8 mouse cellular contexts compared by ENCODE assay signal in genomic region chr2:24047551-24048479, GRCm38 (mm10). TPM values are rescaled to one million over a fixed set of nuclear protein-coding genes. Genes with fewer than 3 reads are reported as not detected.
DNase-seq lines count a peak whose midpoint lies in the region; ATAC-seq and TF ChIP-seq lines count a peak whose summit lies in the region.

No protein-coding gene starts in this region.

- no peak for ATAC-seq in heart, embryonic 12.5 days (ENCODE audit: insufficient number of reproducible peaks, low FRiP score)
- peak; percentile 88 for ATAC-seq in hindbrain, embryonic 11.5 days (ENCODE audit: low FRiP score)

- TF ChIP-seq POLR2A in bone marrow macrophage, adult 2 months (IDR thresholded peaks at IDR 0.05; ENCODE audit: borderline replicate concordance, low read depth, low read length) = no peak

- H3K4me1 ChIP-seq in heart, embryonic 12.5 days (replicated peaks) = 0 out of 2 replicates have a peak, but pooled peaks cover 2% of the 10 kb centered on the region
- no peaks in the 10 kb centered on the region for H3K4me1 ChIP-seq in bone marrow macrophage, adult 2 months (ENCODE audit: control insufficient read depth, insufficient read depth, low read length)
- no peaks in the 10 kb centered on the region for H3K4me1 ChIP-seq in hindbrain, embryonic 11.5 days (replicated peaks; ENCODE audit: control insufficient read depth, insufficient read depth, low read length)

- peak overlapping the region; percentile 56; the same call in 1 of the 2 replicates for H3K9ac ChIP-seq in heart, embryonic 12.5 days
- H3K9ac ChIP-seq in hindbrain, embryonic 11.5 days (ENCODE audit: low read depth, low read length) = no peak overlapping the region

- H3K4me3 ChIP-seq in heart, embryonic 12.5 days = peak overlapping the region; percentile 49
- peak overlapping the region; percentile 38 for H3K4me3 ChIP-seq in bone marrow macrophage, adult 2 months (ENCODE audit: insufficient read depth, low read length)
- peak overlapping the region; percentile 23 for H3K4me3 ChIP-seq in hindbrain, embryonic 11.5 days (ENCODE audit: low read depth, low read length)

- H3K27me3 ChIP-seq in heart, embryonic 12.5 days (replicated peaks) = no peaks in the 10 kb centered on the region
- no peaks in the 10 kb centered on the region for H3K27me3 ChIP-seq in hindbrain, embryonic 11.5 days (ENCODE audit: control insufficient read depth, insufficient read depth, low read length)

- H3K36me3 ChIP-seq in heart, embryonic 12.5 days = no peaks in the 10 kb centered on the region
- H3K36me3 ChIP-seq in hindbrain, embryonic 11.5 days (ENCODE audit: control insufficient read depth, insufficient read depth, low read length) = no peaks in the 10 kb centered on the region

- DNase-seq in heart, adult 8-10 months (ENCODE audit: low spot score) = no peak
- DNase-seq in hindbrain, embryonic 11.5 days (ENCODE audit: low spot score) = peak; percentile 21
- DNase-seq in mesoderm, embryonic 11.5 days (ENCODE audit: low read depth, low spot score) = peak; percentile 30
- DNase-seq in spleen, adult 12 weeks (ENCODE audit: low spot score) = no peak
- no peak for DNase-seq in gastrocnemius, postnatal 4 days (ENCODE audit: low spot score in 2 of 2)
- DNase-seq in lung, postnatal 14 days = no peak

- WGBS in heart, embryonic 12.5 days = 67% methylated on average over 6 of the region's 6 CpGs
- WGBS in hindbrain, embryonic 11.5 days = 41% methylated on average over 6 of the region's 6 CpGs

- H3K27ac ChIP-seq in heart, embryonic 12.5 days (ENCODE audit: poor library complexity, severe bottlenecking) = no peak overlapping the region
- peak overlapping the region; percentile 1; the same call in 1 of the 2 replicates for H3K27ac ChIP-seq in bone marrow macrophage, adult 2 months (ENCODE audit: insufficient read depth, low read depth, low read length)
- H3K27ac ChIP-seq in hindbrain, embryonic 11.5 days (ENCODE audit: low read depth, low read length) = no peak overlapping the region

- H3K9me3 ChIP-seq in heart, embryonic 12.5 days (replicated peaks) = no peaks in the 10 kb centered on the region
- no peaks in the 10 kb centered on the region for H3K9me3 ChIP-seq in hindbrain, embryonic 11.5 days (ENCODE audit: control insufficient read depth, low read length)

- H3K4me2 ChIP-seq in heart, embryonic 12.5 days = peak overlapping the region; percentile 68
- peak overlapping the region; percentile 38 for H3K4me2 ChIP-seq in hindbrain, embryonic 11.5 days (replicated peaks; ENCODE audit: low read depth, low read length)

- no peak for TF ChIP-seq CTCF in bone marrow macrophage, adult 2 months (IDR thresholded peaks at IDR 0.05; ENCODE audit: low read depth, low read length)

RNA-seq across cellular contexts. Expression of gene Hnmt, which starts 1.4 kb away (rescaled TPM):
- polyA plus RNA-seq in heart, embryonic 12.5 days (2016; fragmentation: Nextera tagmentation; extraction: Ambion mirVana) = 4.8 and 5.0 TPM in 2 replicates
- 10 to 100 TPM; 15.9 to 22.8 (median 19.4) TPM for total RNA-seq in heart, adult 8-10 months (2022)
- polyA plus RNA-seq in bone marrow macrophage, adult 2 months (2012; ENCODE audit: insufficient read depth, insufficient read length, missing spikeins) = 37.6 and 38.3 TPM in 2 replicates
- 1.0 and 1.6 TPM in 2 replicates for polyA plus RNA-seq in hindbrain, embryonic 11.5 days (2014; fragmentation: Nextera tagmentation; extraction: Ambion mirVana)
- total RNA-seq in gastrocnemius, postnatal 4 days (2021) = 1 to 10 TPM; 2.5 to 3.7 TPM

RNA-seq across cellular contexts. Expression of gene Tbpl2, which starts 48.6 kb away (rescaled TPM):
- polyA plus RNA-seq in heart, embryonic 12.5 days (2016; fragmentation: Nextera tagmentation; extraction: Ambion mirVana) = not detected in 2 replicates
- not detected for total RNA-seq in heart, adult 8-10 months (2022)
- not detected in 2 replicates for polyA plus RNA-seq in bone marrow macrophage, adult 2 months (2012; ENCODE audit: insufficient read depth, insufficient read length, missing spikeins)
- not detected in 2 replicates for polyA plus RNA-seq in hindbrain, embryonic 11.5 days (2014; fragmentation: Nextera tagmentation; extraction: Ambion mirVana)
- total RNA-seq in gastrocnemius, postnatal 4 days (2021) = not detected

Comparison
In these comparisons a context has a peak if more than half of its experiments do, and no peak if none do; other contexts are left out.
1. DNase-seq: peak in hindbrain, embryonic 11.5 days (single experiment) and mesoderm, embryonic 11.5 days (single experiment); none in heart, adult 8-10 months (single experiment), spleen, adult 12 weeks (single experiment), gastrocnemius, postnatal 4 days (0 of 2) and lung, postnatal 14 days (single experiment).
2. Peak in every context shown above with its lines, with median percentiles within 50 percentile points of each other: H3K4me3 ChIP-seq.